Comparison of ENCODE assay signal across 1 mouse cellular context in genomic region chr8:70899226-70899625, GRCm38 (mm10).
TF ChIP-seq lines count a peak whose summit lies in the region.

No protein-coding gene starts in this region.

TF ChIP-seq in MEL, 35 proteins besides CTCF, POLR2A, EP300 and RAD21:
- no peak for TF ChIP-seq RCOR1 (IDR thresholded peaks at IDR 0.05; ENCODE audit: low read depth, low read length)
- TF ChIP-seq BHLHE40 (IDR thresholded peaks at IDR 0.05; ENCODE audit: borderline replicate concordance, low read depth, low read length), result no peak
- no peak for TF ChIP-seq MAZ (IDR thresholded peaks at IDR 0.05; ENCODE audit: low read depth, low read length)
- no peak for TF ChIP-seq HCFC1 (IDR thresholded peaks at IDR 0.05; ENCODE audit: low read depth, low read length)
- TF ChIP-seq POLR2AphosphoS5 (IDR thresholded peaks at IDR 0.05; ENCODE audit: borderline replicate concordance, low read depth, low read length), result no peak
- TF ChIP-seq ZC3H11A (IDR thresholded peaks at IDR 0.05; ENCODE audit: low read depth, low read length), result no peak
- no peak for TF ChIP-seq MXI1 (IDR thresholded peaks at IDR 0.05; ENCODE audit: low read depth, low read length)
- TF ChIP-seq MEF2A (IDR thresholded peaks at IDR 0.05; ENCODE audit: extremely low read depth, insufficient replicate concordance, low read depth, low read length, poor library complexity, severe bottlenecking), result no peak
- no peak for TF ChIP-seq NRF1 (IDR thresholded peaks at IDR 0.05; ENCODE audit: insufficient read depth, low read depth, low read length, poor library complexity, severe bottlenecking)
- TF ChIP-seq CHD1 (IDR thresholded peaks at IDR 0.05; ENCODE audit: low read depth, low read length), result no peak
- TF ChIP-seq SMC3 (IDR thresholded peaks at IDR 0.05; ENCODE audit: low read depth, low read length), result no peak
- no peak for TF ChIP-seq ZNF384 (IDR thresholded peaks at IDR 0.05; ENCODE audit: low read depth, low read length)
- TF ChIP-seq UBTF (IDR thresholded peaks at IDR 0.05; ENCODE audit: borderline replicate concordance, insufficient read depth, low read depth, low read length), result no peak
- TF ChIP-seq MYC (IDR thresholded peaks at IDR 0.05; ENCODE audit: low read depth, low read length), result no peak
- TF ChIP-seq TCF12 (IDR thresholded peaks at IDR 0.05; ENCODE audit: low read depth, low read length), result no peak
- TF ChIP-seq USF2 (IDR thresholded peaks at IDR 0.05; ENCODE audit: borderline replicate concordance in 1 of 2, insufficient read depth in 1 of 2, low read depth in 1 of 2, low read length in 2 of 2), result no peak
- no peak for TF ChIP-seq USF1 (IDR thresholded peaks at IDR 0.05; ENCODE audit: low read depth, low read length)
- no peak for TF ChIP-seq JUND (IDR thresholded peaks at IDR 0.05; ENCODE audit: low read depth, low read length)
- TF ChIP-seq KAT2A (conservative IDR thresholded peaks at IDR 0.05; ENCODE audit: low read depth, low read length), result no peak
- TF ChIP-seq CHD2 (IDR thresholded peaks at IDR 0.05; ENCODE audit: low read length), result no peak
